Mouse (Mus musculus) ES-E14 (cell line): Measurements from ENCODE around the gene Hs2st1. TPM values are rescaled to one million over a fixed set of nuclear protein-coding genes. Genes with fewer than 3 reads are reported as not detected.

Experiments
- DNase-seq: peaks from one replicate; pipeline ENCODE4 v3.0.0-alpha.2; 2013; ENCODE audit warnings: low read depth, low spot score
- H3K27ac ChIP-seq: 2 replicates; pipeline ENCODE4 v1.5.1; 2012; ENCODE audit warnings: low read depth, mild to moderate bottlenecking, low read length, moderate library complexity, mixed read lengths; ENCODE audit not compliant: poor library complexity, insufficient read depth, severe bottlenecking
- H3K36me3 ChIP-seq: 2 replicates; pipeline ENCODE4 v1.6.1; 2012; ENCODE audit warnings: mild to moderate bottlenecking, low read length, moderate library complexity, mixed read lengths; ENCODE audit not compliant: control insufficient read depth, poor library complexity, insufficient read depth, severe bottlenecking
- H3K4me1 ChIP-seq, 2 experiments: fragments of 150-350 bp in 1 of 2; sonication (generic) in 1 of 2; 2 replicates each; pipeline ENCODE4 v1.6.1; 2012; ENCODE audit warnings: low read length in 2 of 2, mild to moderate bottlenecking in 1 of 2, mixed read lengths in 1 of 2; ENCODE audit not compliant: control insufficient read depth in 2 of 2, insufficient read depth in 2 of 2, poor library complexity in 1 of 2
- H3K4me3 ChIP-seq, 2 experiments: fragments of 150-350 bp in 1 of 2; sonication (generic) in 1 of 2; 2 replicates each; pipeline ENCODE4 v1.5.1; 2012; ENCODE audit warnings: low read length in 2 of 2, low read depth in 1 of 2, mild to moderate bottlenecking in 1 of 2, mixed read lengths in 1 of 2; ENCODE audit not compliant: insufficient read depth in 1 of 2, poor library complexity in 1 of 2, severe bottlenecking in 1 of 2
- H3K9ac ChIP-seq: 2 replicates; pipeline ENCODE4 v1.6.1; 2012; ENCODE audit warnings: low read depth, mild to moderate bottlenecking, low read length, mixed read lengths; ENCODE audit not compliant: poor library complexity, insufficient read depth, severe bottlenecking
- H3K9me3 ChIP-seq: fragments of 150-350 bp; sonication (generic); 2 replicates; pipeline ENCODE4 v1.6.1; 2012; ENCODE audit warnings: low read depth, mild to moderate bottlenecking, low read length; ENCODE audit not compliant: control insufficient read depth, insufficient read depth
- CHD2 ChIP-seq: IDR thresholded peaks from 2 replicates; pipeline ENCODE4 v1.6.1; 2014; ENCODE audit warnings: mild to moderate bottlenecking, low read depth, low read length, inconsistent platforms
- HCFC1 ChIP-seq: IDR thresholded peaks from 2 replicates; pipeline ENCODE4 v1.6.1; 2012; ENCODE audit warnings: low read length, inconsistent platforms, borderline replicate concordance; ENCODE audit not compliant: insufficient read depth
- MAFK ChIP-seq: IDR thresholded peaks from 2 replicates; pipeline ENCODE4 v1.6.1; 2014; ENCODE audit warnings: mild to moderate bottlenecking, low read depth, low read length, inconsistent platforms; ENCODE audit not compliant: insufficient read depth
- ZC3H11A ChIP-seq: IDR thresholded peaks from 2 replicates; pipeline ENCODE4 v1.6.1; 2012; ENCODE audit warnings: low read depth, mild to moderate bottlenecking, inconsistent platforms, low read length, borderline replicate concordance
- ZNF384 ChIP-seq: IDR thresholded peaks from 2 replicates; pipeline ENCODE4 v1.6.1; 2012; ENCODE audit warnings: low read depth, low read length, inconsistent platforms
- in situ Hi-C, 2 experiments: fragments of 600-800 bp; cut with MboI; formaldehyde crosslinking; loops; one replicate each; pipeline ENCODE4 v1.15.1; 2025; ENCODE audit warnings: low sequenced_read_pairs in 2 of 2, inconsistent platforms in 1 of 2; ENCODE audit not compliant: unreplicated experiment in 2 of 2
- total RNA-seq: library from RNA; depleted of rRNA; stranded (reverse); fragments of 300-350 nt; gene quantifications from 2 replicates; pipeline ENCODE4 v1.2.3, GENCODE M21; 2012

Gene Hs2st1
- total RNA-seq, 1 experiment: 29.9 TPM

GRCm38 (mm10) chr3:144453701-144454430, 116.1 kb downstream of the Hs2st1 start:
- no peak for TF ChIP-seq HCFC1
- no peak for TF ChIP-seq CHD2
- TF ChIP-seq MAFK: no peak
- no peak for TF ChIP-seq ZNF384
- TF ChIP-seq ZC3H11A: peak; percentile 37; the same call in 1 of the 2 replicates
- Histone ChIP-seq H3K9ac (no peak overlapping the region), H3K27ac (no peak overlapping the region), H3K4me3 (no peak overlapping the region), H3K4me1 (no peaks in the 10 kb centered on the region; a peak in 1 of 4 replicates), H3K9me3 (no peaks in the 10 kb centered on the region), H3K36me3 (peaks cover 7% of the 10 kb centered on the region; the same call in 1 of the 2 replicates)
- in situ Hi-C loops: no loop called here
- DNase-seq: peak; percentile 45

- peaks cover 3% of the 10 kb centered on the region; the same call in 1 of the 2 replicates for H3K36me3 ChIP-seq
- no peak overlapping the region for H3K27ac ChIP-seq
- peaks cover 1 to 2% of the 10 kb centered on the region in 2 experiments; a peak in 3 of 4 replicates for H3K4me1 ChIP-seq
- H3K4me3 ChIP-seq: no peak overlapping the region
- TF ChIP-seq CHD2 (no peak), ZNF384 (no peak), HCFC1 (no peak), MAFK (no peak), ZC3H11A (no peak)
- no peaks in the 10 kb centered on the region for H3K9me3 ChIP-seq
- in situ Hi-C loops: no loop called here
- no peak for DNase-seq
- no peak overlapping the region for H3K9ac ChIP-seq
Observed at GRCm38 (mm10) chr3:144448977-144449376, 121.0 kb downstream of the Hs2st1 start.

GRCm38 (mm10) chr3:144447917-144448316, 122.1 kb downstream of the Hs2st1 start:
- H3K36me3 ChIP-seq: peaks cover 2% of the 10 kb centered on the region; the same call in 1 of the 2 replicates
- no peak overlapping the region for H3K4me3 ChIP-seq
- H3K4me1 ChIP-seq: peaks cover 1 to 2% of the 10 kb centered on the region in 2 experiments; a peak in 3 of 4 replicates
- TF ChIP-seq CHD2 (no peak), ZC3H11A (no peak), MAFK (no peak), HCFC1 (no peak), ZNF384 (no peak)
- H3K9me3 ChIP-seq: no peaks in the 10 kb centered on the region
- no peak overlapping the region for H3K9ac ChIP-seq
- H3K27ac ChIP-seq: no peak overlapping the region
- in situ Hi-C loops: no loop called here
- DNase-seq: no peak

- H3K4me3 ChIP-seq: no peak overlapping the region
- no peak for TF ChIP-seq ZNF384
- TF ChIP-seq CHD2: no peak
- TF ChIP-seq HCFC1: no peak
- TF ChIP-seq ZC3H11A: no peak
- TF ChIP-seq MAFK: no peak
- H3K9ac ChIP-seq: no peak overlapping the region
- no peaks in the 10 kb centered on the region for H3K9me3 ChIP-seq
- H3K4me1 ChIP-seq: peaks cover 1 to 2% of the 10 kb centered on the region in 2 experiments; a peak in 3 of 4 replicates
- DNase-seq: no peak
- no peaks in the 10 kb centered on the region; the same call in 1 of the 2 replicates for H3K36me3 ChIP-seq
- in situ Hi-C loops: no loop called here
- no peak overlapping the region for H3K27ac ChIP-seq
Observed at GRCm38 (mm10) chr3:144446081-144446634, 123.8 kb downstream of the Hs2st1 start.
